Mouse (Mus musculus) testis, adult 2 months (tissue): ENCODE results near the gene Abr. TPM values are rescaled to one million over a fixed set of nuclear protein-coding genes. Genes with fewer than 3 reads are reported as not detected.

Experiments
- H3K27ac ChIP-seq: fragments of 200-500 bp; 2 replicates; pipeline ENCODE4 v1.5.1; 2012; ENCODE audit warnings: low read depth, low read length; ENCODE audit not compliant: control insufficient read depth, insufficient read depth
- H3K27me3 ChIP-seq: fragments of 200-500 bp; 2 replicates; pipeline ENCODE4 v1.6.1; 2012; ENCODE audit warnings: mild to moderate bottlenecking, low read length, moderate library complexity; ENCODE audit not compliant: control insufficient read depth, insufficient read depth
- H3K36me3 ChIP-seq: fragments of 200-500 bp; 2 replicates; pipeline ENCODE4 v1.6.1; 2012; ENCODE audit warnings: mild to moderate bottlenecking, low read length; ENCODE audit not compliant: control insufficient read depth, insufficient read depth
- H3K4me1 ChIP-seq: fragments of 200-500 bp; 2 replicates; pipeline ENCODE4 v1.6.1; 2012; ENCODE audit warnings: low read length; ENCODE audit not compliant: control insufficient read depth, insufficient read depth
- H3K4me3 ChIP-seq: fragments of 200-500 bp; 2 replicates; pipeline ENCODE4 v1.5.1; 2012; ENCODE audit warnings: low read depth, mild to moderate bottlenecking, low read length, moderate library complexity, mixed read lengths; ENCODE audit not compliant: control insufficient read depth
- CTCF ChIP-seq: fragments of 200-500 bp; IDR thresholded peaks from 2 replicates; pipeline ENCODE4 v1.5.1; 2012; ENCODE audit warnings: low read depth, mild to moderate bottlenecking, inconsistent platforms, low read length, moderate library complexity; ENCODE audit not compliant: control insufficient read depth, insufficient read depth, insufficient replicate concordance
- POLR2A ChIP-seq: fragments of 200-500 bp; IDR thresholded peaks from 2 replicates; pipeline ENCODE4 v1.6.1; 2012; ENCODE audit warnings: low read depth, mild to moderate bottlenecking, inconsistent platforms, low read length, moderate library complexity; ENCODE audit not compliant: control insufficient read depth
- polyA plus RNA-seq: library from polyadenylated mRNA; depleted of rRNA; stranded (reverse); fragments of >200 nt; gene quantifications from 2 replicates; pipeline ENCODE4 v1.2.3, GENCODE M21; 2012

Gene Abr
- polyA plus RNA-seq, 1 experiment = 6.6 TPM

- Histone ChIP-seq H3K4me3 (no peak overlapping the region), H3K36me3 (no peaks in the 10 kb centered on the region), H3K4me1 (no peaks in the 10 kb centered on the region), H3K27me3 (no peaks in the 10 kb centered on the region), H3K27ac (no peak overlapping the region)
- TF ChIP-seq CTCF (no peak), POLR2A (no peak)
Observed at GRCm38 (mm10) chr11:76388711-76389110, 233.4 kb downstream of the Abr start.

- Histone ChIP-seq H3K27ac (no peak overlapping the region), H3K36me3 (no peaks in the 10 kb centered on the region), H3K4me1 (no peaks in the 10 kb centered on the region), H3K4me3 (no peak overlapping the region), H3K27me3 (no peaks in the 10 kb centered on the region)
- TF ChIP-seq POLR2A = no peak
- peak; percentile 32; the same call in 1 of the 2 replicates for TF ChIP-seq CTCF
Observed at GRCm38 (mm10) chr11:76387097-76387496, 235.0 kb downstream of the Abr start.

- Histone ChIP-seq H3K27ac (no peak overlapping the region), H3K36me3 (no peaks in the 10 kb centered on the region), H3K4me3 (no peak overlapping the region), H3K27me3 (no peaks in the 10 kb centered on the region), H3K4me1 (no peaks in the 10 kb centered on the region)
- TF ChIP-seq POLR2A (no peak), CTCF (no peak)
Observed at GRCm38 (mm10) chr11:76385746-76386145, 236.4 kb downstream of the Abr start.

GRCm38 (mm10) chr11:76385017-76385416, 237.1 kb downstream of the Abr start:
- no peaks in the 10 kb centered on the region for H3K36me3 ChIP-seq
- no peak overlapping the region for H3K4me3 ChIP-seq
- H3K27ac ChIP-seq = no peak overlapping the region
- TF ChIP-seq POLR2A (no peak), CTCF (no peak)
- no peaks in the 10 kb centered on the region for H3K27me3 ChIP-seq
- no peaks in the 10 kb centered on the region for H3K4me1 ChIP-seq

GRCm38 (mm10) chr11:76384307-76384706, 237.8 kb downstream of the Abr start:
- TF ChIP-seq CTCF (no peak), POLR2A (no peak)
- Histone ChIP-seq H3K36me3 (no peaks in the 10 kb centered on the region), H3K27me3 (no peaks in the 10 kb centered on the region), H3K27ac (no peak overlapping the region), H3K4me1 (no peaks in the 10 kb centered on the region), H3K4me3 (no peak overlapping the region)

GRCm38 (mm10) chr11:76382711-76383324, 239.3 kb downstream of the Abr start:
- Histone ChIP-seq H3K36me3 (no peaks in the 10 kb centered on the region), H3K27ac (no peak overlapping the region), H3K27me3 (no peaks in the 10 kb centered on the region), H3K4me1 (no peaks in the 10 kb centered on the region), H3K4me3 (no peak overlapping the region)
- TF ChIP-seq POLR2A = no peak
- TF ChIP-seq CTCF = no peak

- H3K27me3 ChIP-seq = no peaks in the 10 kb centered on the region
- no peak for TF ChIP-seq POLR2A
- no peak for TF ChIP-seq CTCF
- H3K27ac ChIP-seq = no peak overlapping the region
- H3K4me3 ChIP-seq = no peak overlapping the region
- no peaks in the 10 kb centered on the region for H3K36me3 ChIP-seq
- no peaks in the 10 kb centered on the region for H3K4me1 ChIP-seq
Observed at GRCm38 (mm10) chr11:76381201-76381885, 240.8 kb downstream of the Abr start.

- Histone ChIP-seq H3K4me3 (no peak overlapping the region), H3K4me1 (no peaks in the 10 kb centered on the region)
- TF ChIP-seq POLR2A = no peak
- no peak for TF ChIP-seq CTCF
Observed at GRCm38 (mm10) chr11:76379921-76380544, 242.1 kb downstream of the Abr start.

More at GRCm38 (mm10) chr11:76379921-76380544, 242.1 kb downstream of the Abr start:
- Histone ChIP-seq H3K27ac (no peak overlapping the region), H3K36me3 (no peaks in the 10 kb centered on the region), H3K27me3 (no peaks in the 10 kb centered on the region)
